Mouse (Mus musculus): ENCODE data around the gene Poc1a. TPM values are rescaled to one million over a fixed set of nuclear protein-coding genes. Genes with fewer than 3 reads are reported as not detected.

Poc1a gene
- polyA plus RNA-seq, 1 experiment from 2014 or later: 31.1 TPM

DNA sequence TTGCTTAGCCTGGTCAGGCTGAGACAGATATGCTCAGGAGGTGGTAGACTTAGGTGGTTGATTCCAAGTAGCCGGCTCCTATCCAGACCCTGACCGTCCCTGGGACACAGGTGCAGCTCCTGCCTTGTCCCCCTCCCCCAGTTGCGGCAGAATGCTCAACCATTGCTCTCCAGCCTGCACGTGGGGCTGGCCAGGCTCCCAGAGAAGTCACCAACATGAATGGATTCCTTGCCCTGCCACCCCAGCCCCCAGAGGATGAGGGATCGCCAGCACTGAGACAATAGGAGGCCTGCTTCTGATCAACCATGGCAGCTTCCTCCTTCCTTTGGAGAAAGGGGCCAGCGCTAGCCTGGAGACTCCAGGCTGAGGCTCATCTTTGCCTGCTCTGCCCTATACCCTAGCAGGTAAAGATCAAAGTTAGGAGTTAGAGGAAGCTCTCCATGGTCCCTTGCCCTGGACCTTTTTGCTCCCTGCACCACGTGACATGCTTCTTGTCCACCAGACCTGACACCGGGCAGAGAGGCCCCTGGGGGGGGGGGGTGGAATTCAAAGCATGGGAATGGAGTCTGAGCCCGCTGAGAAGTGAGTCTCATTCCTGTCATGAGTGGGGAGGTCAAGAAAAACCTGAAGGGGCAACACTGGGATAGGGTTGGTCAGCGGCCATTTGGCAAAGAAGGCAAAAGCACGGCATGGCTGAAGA is 112.1 kb downstream of the Poc1a start:
- H3K4me3 ChIP-seq (ENCODE audit: low read depth, low read length): no peak overlapping the region
- H3K4me2 ChIP-seq: no peak overlapping the region
- no peak overlapping the region for H3K27ac ChIP-seq (ENCODE audit: low read depth, low read length)
- H3K36me3 ChIP-seq (ENCODE audit: control insufficient read depth, insufficient read depth, low read length): no peaks in the 10 kb centered on the region
- H3K9ac ChIP-seq (ENCODE audit: low read depth, low read length): no peak overlapping the region
- peaks cover 5% of the 10 kb centered on the region; the same call in 1 of the 2 replicates for H3K9me3 ChIP-seq (replicated peaks; ENCODE audit: control insufficient read depth, low read length)
- ATAC-seq (replicated peaks; ENCODE audit: insufficient number of reproducible peaks, low FRiP score, low TSS enrichment): 0 out of 2 replicates have a peak, but pooled peaks have one; percentile 3
- WGBS (ENCODE audit: insufficient replicate concordance): 51% methylated on average over 11 of the region's 11 CpGs
- H3K4me1 ChIP-seq (ENCODE audit: control insufficient read depth, insufficient read depth, low read length): peaks cover 45% of the 10 kb centered on the region
- no peaks in the 10 kb centered on the region for H3K27me3 ChIP-seq (ENCODE audit: control insufficient read depth, insufficient read depth, low read length)

DNA sequence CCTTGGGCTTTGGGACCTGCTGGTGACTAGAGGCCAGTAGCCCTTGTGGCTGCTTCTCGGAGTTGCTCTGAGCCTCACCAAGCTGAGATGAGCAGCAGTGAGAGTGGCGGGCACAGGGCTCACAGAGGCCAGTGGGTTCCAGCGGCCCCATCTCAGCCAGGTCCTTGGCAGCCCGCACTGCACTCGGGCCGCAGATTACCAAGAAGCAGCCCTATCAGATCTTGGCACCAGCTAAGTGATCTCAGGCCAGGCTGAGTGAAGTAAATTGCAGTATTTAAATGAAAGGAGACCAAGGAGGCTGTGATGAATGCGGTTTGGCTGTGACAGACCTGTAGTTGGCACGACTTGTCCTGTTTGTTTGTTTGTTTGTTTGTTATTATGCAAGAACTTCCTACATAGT is 112.7 kb downstream of the Poc1a start:
- Histone ChIP-seq H3K27ac (ENCODE audit: low read depth, low read length) (no peak overlapping the region), H3K4me1 (ENCODE audit: control insufficient read depth, insufficient read depth, low read length) (peaks cover 48% of the 10 kb centered on the region)

DNA sequence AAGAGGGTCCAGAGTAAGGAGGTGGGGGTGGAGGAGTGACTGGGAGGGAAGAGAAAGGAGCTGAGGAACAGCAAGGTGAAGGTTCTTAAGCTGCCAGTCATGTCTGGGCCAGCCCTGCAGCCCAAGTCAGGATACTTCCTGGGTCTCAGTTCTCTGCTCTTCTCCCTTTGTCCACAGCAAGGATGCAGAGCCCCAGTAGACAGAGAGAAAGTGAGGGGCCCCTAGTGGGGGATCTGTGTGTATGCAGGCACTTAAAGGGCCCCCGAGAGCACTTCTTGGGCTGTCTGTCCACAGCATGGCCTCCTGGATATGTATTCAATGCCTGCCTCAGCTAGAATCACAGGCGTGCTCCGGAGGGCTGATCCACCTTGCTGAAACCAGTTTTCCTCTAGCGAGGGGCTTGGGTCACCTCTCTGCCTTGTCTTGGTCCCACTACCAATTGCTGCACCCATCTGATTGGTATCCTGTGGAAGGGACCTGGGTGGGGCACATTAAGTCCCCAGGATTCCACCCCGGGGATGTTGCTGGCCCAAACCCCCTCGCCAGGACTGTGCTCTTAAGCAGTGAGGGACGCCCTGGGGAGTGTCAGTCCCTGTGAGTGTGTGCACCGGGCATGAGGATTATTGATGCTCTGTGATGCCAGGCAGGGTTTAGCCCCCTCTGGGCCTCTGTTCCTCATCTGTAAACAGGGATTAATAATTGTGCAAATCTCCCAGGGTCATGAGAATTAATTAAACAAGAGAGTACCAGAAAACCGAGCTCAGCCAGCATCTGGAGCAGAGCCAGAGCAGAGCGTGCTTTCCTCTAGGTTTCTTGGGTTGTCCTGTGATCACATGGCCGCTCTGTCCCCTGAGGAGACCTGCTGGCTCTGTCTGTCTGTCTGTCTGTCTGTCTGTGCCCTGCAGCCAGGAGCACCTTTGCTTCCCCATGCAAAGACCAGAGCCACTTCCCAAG is 114.1 kb downstream of the Poc1a start:
- peaks cover 50% of the 10 kb centered on the region for H3K4me1 ChIP-seq (ENCODE audit: control insufficient read depth, insufficient read depth, low read length)
- ATAC-seq (replicated peaks; ENCODE audit: insufficient number of reproducible peaks, low FRiP score, low TSS enrichment): 0 out of 2 replicates have a peak, but pooled peaks have one; percentile 12
- H3K9me3 ChIP-seq (replicated peaks; ENCODE audit: control insufficient read depth, low read length): no peaks in the 10 kb centered on the region
- peak overlapping the region; percentile 46; the same call in 1 of the 2 replicates for H3K9ac ChIP-seq (ENCODE audit: low read depth, low read length)
- WGBS (ENCODE audit: insufficient replicate concordance): 58% methylated on average over 11 of the region's 11 CpGs
- no peaks in the 10 kb centered on the region for H3K27me3 ChIP-seq (ENCODE audit: control insufficient read depth, insufficient read depth, low read length)
- H3K4me2 ChIP-seq: no peak overlapping the region
- H3K36me3 ChIP-seq (ENCODE audit: control insufficient read depth, insufficient read depth, low read length): no peaks in the 10 kb centered on the region
- H3K27ac ChIP-seq (ENCODE audit: low read depth, low read length): no peak overlapping the region
- no peak overlapping the region for H3K4me3 ChIP-seq (ENCODE audit: low read depth, low read length)

More for the DNA sequence above, 112.7 kb downstream of the Poc1a start:
- Histone ChIP-seq H3K4me3 (ENCODE audit: low read depth, low read length) (no peak overlapping the region), H3K9me3 (replicated peaks; ENCODE audit: control insufficient read depth, low read length) (peaks cover 5% of the 10 kb centered on the region; the same call in 1 of the 2 replicates), H3K4me2 (no peak overlapping the region), H3K27me3 (ENCODE audit: control insufficient read depth, insufficient read depth, low read length) (no peaks in the 10 kb centered on the region), H3K36me3 (ENCODE audit: control insufficient read depth, insufficient read depth, low read length) (no peaks in the 10 kb centered on the region), H3K9ac (ENCODE audit: low read depth, low read length) (no peak overlapping the region)
- no peak for ATAC-seq (replicated peaks; ENCODE audit: insufficient number of reproducible peaks, low FRiP score, low TSS enrichment)
- 81% methylated on average over 8 of the region's 8 CpGs for WGBS (ENCODE audit: insufficient replicate concordance)

DNA sequence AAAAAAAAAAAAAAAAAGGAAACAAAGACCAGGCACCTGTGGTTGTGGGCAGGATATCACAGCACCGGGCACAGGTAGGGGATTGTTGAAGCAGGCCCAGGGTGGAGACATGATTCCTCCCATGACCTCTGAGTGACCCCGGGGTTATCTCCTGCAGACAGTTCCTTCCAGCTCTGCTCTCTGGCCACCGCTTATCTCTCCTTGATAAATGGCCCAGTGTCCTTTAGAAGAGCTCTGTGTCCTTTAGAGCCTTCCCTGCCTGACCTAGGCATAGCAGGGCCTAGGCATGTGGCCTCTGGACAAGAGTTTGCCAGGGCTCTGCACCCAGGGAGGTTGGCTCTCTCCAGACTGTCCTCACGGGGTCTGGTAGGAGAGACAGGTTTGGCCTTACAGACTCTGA is 116.9 kb downstream of the Poc1a start:
- peaks cover 41% of the 10 kb centered on the region for H3K4me1 ChIP-seq (ENCODE audit: control insufficient read depth, insufficient read depth, low read length)
- ATAC-seq (replicated peaks; ENCODE audit: insufficient number of reproducible peaks, low FRiP score, low TSS enrichment): peak; percentile 41; the same call in 1 of the 2 replicates
- H3K27me3 ChIP-seq (ENCODE audit: control insufficient read depth, insufficient read depth, low read length): no peaks in the 10 kb centered on the region
- H3K4me2 ChIP-seq: 0 out of 2 replicates have a peak overlapping the region, but pooled peaks have one; percentile 9
- H3K9me3 ChIP-seq (replicated peaks; ENCODE audit: control insufficient read depth, low read length): no peaks in the 10 kb centered on the region
- no peaks in the 10 kb centered on the region for H3K36me3 ChIP-seq (ENCODE audit: control insufficient read depth, insufficient read depth, low read length)
- H3K27ac ChIP-seq (ENCODE audit: low read depth, low read length): peak overlapping the region; percentile 73
- WGBS (ENCODE audit: insufficient replicate concordance): 20% methylated on average over 4 of the region's 4 CpGs
- no peak overlapping the region for H3K9ac ChIP-seq (ENCODE audit: low read depth, low read length)
- H3K4me3 ChIP-seq (ENCODE audit: low read depth, low read length): no peak overlapping the region

DNA sequence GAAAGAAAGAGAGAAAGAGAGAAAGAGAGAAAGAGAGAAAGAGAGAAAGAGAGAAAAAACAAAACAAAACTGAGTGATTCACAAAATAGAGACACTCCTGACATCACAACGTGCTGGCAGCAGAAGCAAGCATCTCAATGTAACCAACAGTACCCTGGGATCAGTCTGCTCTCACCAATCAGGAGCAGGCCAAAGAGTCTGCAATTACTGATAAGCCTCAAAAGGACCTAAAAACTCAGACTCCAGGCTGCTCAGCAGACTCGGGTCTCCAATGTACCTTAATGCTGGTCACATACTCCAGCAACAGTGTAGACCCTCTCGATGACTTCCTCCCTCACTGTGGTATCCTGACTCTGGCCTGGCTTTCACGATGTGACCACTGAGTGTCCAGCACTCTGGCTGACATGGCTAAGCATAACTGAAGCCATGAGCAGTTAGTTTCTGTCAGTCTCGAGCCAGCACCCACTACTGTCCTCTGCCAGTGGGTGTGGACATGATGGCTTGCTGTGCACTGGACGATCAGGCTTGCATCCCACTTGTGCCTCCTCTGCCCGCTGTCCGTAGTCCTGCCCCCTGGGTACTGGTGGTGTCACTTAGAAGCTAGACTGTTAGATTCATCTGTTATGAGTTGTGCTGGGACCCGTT is 117.9 kb downstream of the Poc1a start:
- Histone ChIP-seq H3K4me1 (ENCODE audit: control insufficient read depth, insufficient read depth, low read length) (peaks cover 41% of the 10 kb centered on the region), H3K9me3 (replicated peaks; ENCODE audit: control insufficient read depth, low read length) (no peaks in the 10 kb centered on the region), H3K4me3 (ENCODE audit: low read depth, low read length) (no peak overlapping the region), H3K27me3 (ENCODE audit: control insufficient read depth, insufficient read depth, low read length) (no peaks in the 10 kb centered on the region), H3K4me2 (no peak overlapping the region), H3K36me3 (ENCODE audit: control insufficient read depth, insufficient read depth, low read length) (no peaks in the 10 kb centered on the region), H3K27ac (ENCODE audit: low read depth, low read length) (no peak overlapping the region), H3K9ac (ENCODE audit: low read depth, low read length) (no peak overlapping the region)
- WGBS (ENCODE audit: insufficient replicate concordance): 62% methylated on average over 9 of the region's 9 CpGs
- ATAC-seq (replicated peaks; ENCODE audit: insufficient number of reproducible peaks, low FRiP score, low TSS enrichment): no peak

DNA sequence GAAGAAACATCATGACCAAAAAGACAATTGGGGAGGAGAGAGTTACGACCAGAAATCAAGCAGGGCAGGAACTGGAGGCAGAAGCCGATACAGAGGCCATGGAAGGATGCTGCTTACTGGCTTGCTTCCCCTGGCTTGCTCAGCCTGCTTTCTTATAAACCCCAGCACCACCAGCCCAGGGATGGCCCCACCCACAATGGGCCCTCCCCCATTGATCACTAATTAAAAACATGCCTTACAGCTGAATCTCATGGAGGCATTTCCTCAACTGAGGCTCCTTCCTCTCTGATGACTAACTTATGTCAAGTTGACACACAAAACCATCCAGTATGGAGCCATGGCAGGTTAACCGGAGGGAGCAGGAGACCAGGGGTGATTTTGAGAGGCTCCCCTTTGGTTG is 118.9 kb downstream of the Poc1a start:
- Histone ChIP-seq H3K36me3 (ENCODE audit: control insufficient read depth, insufficient read depth, low read length) (no peaks in the 10 kb centered on the region), H3K4me2 (no peak overlapping the region), H3K9ac (ENCODE audit: low read depth, low read length) (no peak overlapping the region), H3K4me1 (ENCODE audit: control insufficient read depth, insufficient read depth, low read length) (peaks cover 33% of the 10 kb centered on the region), H3K27ac (ENCODE audit: low read depth, low read length) (no peak overlapping the region), H3K4me3 (ENCODE audit: low read depth, low read length) (no peak overlapping the region), H3K9me3 (replicated peaks; ENCODE audit: control insufficient read depth, low read length) (no peaks in the 10 kb centered on the region), H3K27me3 (ENCODE audit: control insufficient read depth, insufficient read depth, low read length) (no peaks in the 10 kb centered on the region)
- no peak for ATAC-seq (replicated peaks; ENCODE audit: insufficient number of reproducible peaks, low FRiP score, low TSS enrichment)
- WGBS (ENCODE audit: insufficient replicate concordance): 87% methylated on average over 3 of the region's 3 CpGs

Other genes with a start within 250 kb of the Poc1a start
- gene Col6a4, start 184.3 kb upstream of the Poc1a start, polyA plus RNA-seq (2014; fragmentation: Nextera tagmentation; extraction: Ambion mirVana): 0.06 TPM in 1 of 2 replicates, not detected in the other
- gene Glyctk, start 122.9 kb upstream of the Poc1a start, polyA plus RNA-seq (2014; fragmentation: Nextera tagmentation; extraction: Ambion mirVana): 0.57 and 1.1 TPM in 2 replicates
- gene Wdr82, start 110.1 kb upstream of the Poc1a start, polyA plus RNA-seq (2014; fragmentation: Nextera tagmentation; extraction: Ambion mirVana): 22.7 and 24.4 TPM in 2 replicates
- gene Ppm1m, start 81.3 kb upstream of the Poc1a start, polyA plus RNA-seq (2014; fragmentation: Nextera tagmentation; extraction: Ambion mirVana): 20.6 and 23.5 TPM in 2 replicates
- 55.6 and 62.2 TPM in 2 replicates for gene Twf2, start 78.0 kb upstream of the Poc1a start, polyA plus RNA-seq (2014; fragmentation: Nextera tagmentation; extraction: Ambion mirVana)
- gene Tlr9, start 58.5 kb upstream of the Poc1a start, polyA plus RNA-seq (2014; fragmentation: Nextera tagmentation; extraction: Ambion mirVana): not detected in 2 replicates
- 121 and 128 TPM in 2 replicates for gene Alas1, start 32.4 kb upstream of the Poc1a start, polyA plus RNA-seq (2014; fragmentation: Nextera tagmentation; extraction: Ambion mirVana)
- gene Dusp7, start 87.6 kb downstream of the Poc1a start, polyA plus RNA-seq (2014; fragmentation: Nextera tagmentation; extraction: Ambion mirVana): 19.8 and 22.0 TPM in 2 replicates
- gene Rpl29, start 148.4 kb downstream of the Poc1a start, polyA plus RNA-seq (2014; fragmentation: Nextera tagmentation; extraction: Ambion mirVana): 695 and 851 TPM in 2 replicates
- 23.2 and 27.7 TPM in 2 replicates for gene Acy1, start 157.3 kb downstream of the Poc1a start, polyA plus RNA-seq (2014; fragmentation: Nextera tagmentation; extraction: Ambion mirVana)
- gene Abhd14b, start 166.4 kb downstream of the Poc1a start, polyA plus RNA-seq (2014; fragmentation: Nextera tagmentation; extraction: Ambion mirVana): 4.7 and 5.0 TPM in 2 replicates
- 41.2 and 41.9 TPM in 2 replicates for gene Abhd14a, start 166.6 kb downstream of the Poc1a start, polyA plus RNA-seq (2014; fragmentation: Nextera tagmentation; extraction: Ambion mirVana)
- 77.0 and 80.4 TPM in 2 replicates for gene Pcbp4, start 172.2 kb downstream of the Poc1a start, polyA plus RNA-seq (2014; fragmentation: Nextera tagmentation; extraction: Ambion mirVana)
- gene Gpr62, start 184.9 kb downstream of the Poc1a start, polyA plus RNA-seq (2014; fragmentation: Nextera tagmentation; extraction: Ambion mirVana): 0.25 and 0.46 TPM in 2 replicates
- gene Rrp9, start 194.9 kb downstream of the Poc1a start, polyA plus RNA-seq (2014; fragmentation: Nextera tagmentation; extraction: Ambion mirVana): 31.3 and 32.9 TPM in 2 replicates
- gene Parp3, start 195.9 kb downstream of the Poc1a start, polyA plus RNA-seq (2014; fragmentation: Nextera tagmentation; extraction: Ambion mirVana): 1.0 and 1.9 TPM in 2 replicates
- not detected in 2 replicates for gene Iqcf1, start 218.9 kb downstream of the Poc1a start, polyA plus RNA-seq (2014; fragmentation: Nextera tagmentation; extraction: Ambion mirVana)
- not detected in 2 replicates for gene Iqcf5, start 233.5 kb downstream of the Poc1a start, polyA plus RNA-seq (2014; fragmentation: Nextera tagmentation; extraction: Ambion mirVana)